Mouse (Mus musculus): ENCODE data around the gene Cpb2. TPM values are rescaled to one million over a fixed set of nuclear protein-coding genes. Genes with fewer than 3 reads are reported as not detected.

Cpb2 gene
- polyA plus RNA-seq, 1 experiment from 2014 or later, result 10.3 TPM

GRCm38 (mm10) chr14:75222386-75222785, 19.7 kb upstream of the Cpb2 start:
- Histone ChIP-seq H3K36me3 (no peaks in the 10 kb centered on the region), H3K9ac (no peak overlapping the region), H3K4me3 (replicated peaks) (no peak overlapping the region), H3K27me3 (replicated peaks) (no peaks in the 10 kb centered on the region), H3K9me3 (no peaks in the 10 kb centered on the region), H3K27ac (no peak overlapping the region), H3K4me2 (no peak overlapping the region), H3K4me1 (no peaks in the 10 kb centered on the region)
- 65% methylated on average over 6 of the region's 6 CpGs for WGBS
- ATAC-seq (ENCODE audit: insufficient read depth, low FRiP score, low read depth), result no peak

- H3K9me3 ChIP-seq, result no peaks in the 10 kb centered on the region
- WGBS, result 73% methylated on average over 6 of the region's 6 CpGs
- ATAC-seq (ENCODE audit: insufficient read depth, low FRiP score, low read depth), result no peak
- no peaks in the 10 kb centered on the region for H3K4me1 ChIP-seq
- no peak overlapping the region for H3K27ac ChIP-seq
- no peaks in the 10 kb centered on the region for H3K36me3 ChIP-seq
- H3K9ac ChIP-seq, result no peak overlapping the region
- no peaks in the 10 kb centered on the region for H3K27me3 ChIP-seq (replicated peaks)
- H3K4me2 ChIP-seq, result no peak overlapping the region
- H3K4me3 ChIP-seq (replicated peaks), result no peak overlapping the region
Measured at GRCm38 (mm10) chr14:75227453-75228084, 14.5 kb upstream of the Cpb2 start.

- ATAC-seq (ENCODE audit: insufficient read depth, low FRiP score, low read depth), result no peak
- Histone ChIP-seq H3K27ac (no peak overlapping the region), H3K9me3 (no peaks in the 10 kb centered on the region), H3K4me1 (no peaks in the 10 kb centered on the region), H3K4me3 (replicated peaks) (no peak overlapping the region), H3K36me3 (no peaks in the 10 kb centered on the region), H3K4me2 (no peak overlapping the region), H3K27me3 (replicated peaks) (no peaks in the 10 kb centered on the region), H3K9ac (no peak overlapping the region)
- WGBS, result 52% methylated on average over 2 of the region's 2 CpGs
Measured at GRCm38 (mm10) chr14:75229834-75230233, 12.3 kb upstream of the Cpb2 start.

GRCm38 (mm10) chr14:75233070-75233469, 9.0 kb upstream of the Cpb2 start:
- Histone ChIP-seq H3K36me3 (no peaks in the 10 kb centered on the region), H3K4me2 (no peak overlapping the region), H3K4me3 (replicated peaks) (no peak overlapping the region), H3K27me3 (replicated peaks) (no peaks in the 10 kb centered on the region), H3K9me3 (no peaks in the 10 kb centered on the region), H3K9ac (no peak overlapping the region), H3K4me1 (no peaks in the 10 kb centered on the region), H3K27ac (no peak overlapping the region)
- WGBS, result 82% methylated on average over 5 of the region's 5 CpGs
- no peak for ATAC-seq (ENCODE audit: insufficient read depth, low FRiP score, low read depth)

- Histone ChIP-seq H3K9me3 (no peaks in the 10 kb centered on the region), H3K27ac (no peak overlapping the region), H3K9ac (no peak overlapping the region), H3K4me2 (no peak overlapping the region), H3K4me1 (no peaks in the 10 kb centered on the region), H3K36me3 (no peaks in the 10 kb centered on the region), H3K27me3 (replicated peaks) (no peaks in the 10 kb centered on the region), H3K4me3 (replicated peaks) (no peak overlapping the region)
- ATAC-seq (ENCODE audit: insufficient read depth, low FRiP score, low read depth), result no peak
- whole genome bisulfite sequencing, result 87% methylated on average over 8 of the region's 8 CpGs
Measured at GRCm38 (mm10) chr14:75235552-75235951, 6.5 kb upstream of the Cpb2 start.

DNA sequence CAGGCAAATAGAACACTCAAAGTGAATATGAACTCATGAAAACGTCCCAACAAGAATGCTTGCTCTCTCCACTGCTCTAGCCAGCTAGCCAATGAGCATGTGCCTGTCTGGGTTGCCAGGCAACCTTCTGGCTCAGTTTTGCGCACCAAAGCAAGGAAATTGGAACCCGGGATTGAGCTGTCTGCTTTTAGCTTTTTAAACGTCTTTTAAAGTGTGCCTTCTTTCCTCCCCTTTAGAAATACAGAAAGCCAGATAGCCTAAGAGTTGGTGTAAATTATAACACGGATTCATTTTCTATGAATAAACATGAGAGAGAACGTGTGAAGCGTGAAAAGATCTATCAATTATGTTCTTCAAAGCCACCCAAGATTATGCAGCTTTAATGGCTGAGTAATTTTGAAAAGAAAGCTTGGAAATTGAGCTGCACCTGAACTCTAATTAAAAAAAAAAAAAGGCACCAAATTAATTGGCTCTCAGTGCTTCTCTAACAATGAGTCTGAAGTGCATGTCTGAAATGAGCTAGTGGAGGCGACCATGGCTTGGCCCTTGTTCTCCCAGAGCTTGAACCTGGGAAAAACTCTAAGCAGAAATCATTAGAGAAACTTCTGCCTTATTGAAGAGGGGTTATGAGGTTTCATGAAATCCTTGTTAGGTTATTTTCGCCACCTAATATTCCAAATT, 6.0 kb upstream of the Cpb2 start:
- Histone ChIP-seq H3K4me3 (replicated peaks) (no peak overlapping the region), H3K4me1 (no peaks in the 10 kb centered on the region), H3K27me3 (replicated peaks) (no peaks in the 10 kb centered on the region), H3K27ac (no peak overlapping the region), H3K36me3 (no peaks in the 10 kb centered on the region), H3K9ac (no peak overlapping the region), H3K4me2 (no peak overlapping the region), H3K9me3 (no peaks in the 10 kb centered on the region)
- 60% methylated on average over 9 of the region's 9 CpGs for WGBS
- no peak for ATAC-seq (ENCODE audit: insufficient read depth, low FRiP score, low read depth)

DNA sequence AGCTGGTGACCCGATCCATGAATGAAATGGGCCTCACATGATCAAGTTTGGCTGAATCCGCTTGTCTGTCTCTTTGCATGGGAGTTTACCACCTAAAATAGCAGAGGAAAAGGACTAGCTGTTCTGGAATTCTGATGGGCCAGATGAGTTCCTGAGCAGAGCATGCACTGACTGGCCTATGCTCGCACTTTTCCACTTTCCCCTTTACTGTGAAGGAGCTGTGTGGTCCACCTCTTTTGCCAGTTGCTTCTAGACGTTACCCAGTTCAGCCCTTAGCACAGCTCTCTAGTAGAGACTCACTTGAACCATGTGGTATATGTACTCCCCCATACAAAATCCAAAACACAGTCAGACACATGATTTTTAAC, 5.5 kb upstream of the Cpb2 start:
- Histone ChIP-seq H3K27me3 (replicated peaks) (no peaks in the 10 kb centered on the region), H3K4me3 (replicated peaks) (no peak overlapping the region)

GRCm38 (mm10) chr14:75237096-75237495, 5.0 kb upstream of the Cpb2 start:
- H3K27ac ChIP-seq, result no peak overlapping the region
- H3K9me3 ChIP-seq, result no peaks in the 10 kb centered on the region
- 84% methylated on average over 8 of the region's 8 CpGs for WGBS
- no peaks in the 10 kb centered on the region for H3K4me1 ChIP-seq
- no peak overlapping the region for H3K4me3 ChIP-seq (replicated peaks)
- H3K9ac ChIP-seq, result no peak overlapping the region
- H3K4me2 ChIP-seq, result no peak overlapping the region
- H3K27me3 ChIP-seq (replicated peaks), result no peaks in the 10 kb centered on the region
- no peak for ATAC-seq (ENCODE audit: insufficient read depth, low FRiP score, low read depth)
- no peaks in the 10 kb centered on the region for H3K36me3 ChIP-seq

More for the DNA sequence above, 5.5 kb upstream of the Cpb2 start:
- Histone ChIP-seq H3K4me2 (no peak overlapping the region), H3K9me3 (no peaks in the 10 kb centered on the region), H3K9ac (no peak overlapping the region), H3K27ac (no peak overlapping the region), H3K36me3 (no peaks in the 10 kb centered on the region), H3K4me1 (no peaks in the 10 kb centered on the region)
- WGBS, result 83% methylated on average over 4 of the region's 4 CpGs
- ATAC-seq (ENCODE audit: insufficient read depth, low FRiP score, low read depth), result no peak

- Histone ChIP-seq H3K4me3 (replicated peaks) (no peak overlapping the region), H3K4me2 (no peak overlapping the region), H3K27ac (no peak overlapping the region), H3K9ac (no peak overlapping the region), H3K9me3 (no peaks in the 10 kb centered on the region), H3K27me3 (replicated peaks) (no peaks in the 10 kb centered on the region), H3K36me3 (no peaks in the 10 kb centered on the region), H3K4me1 (no peaks in the 10 kb centered on the region)
- ATAC-seq (ENCODE audit: insufficient read depth, low FRiP score, low read depth), result no peak
- 77% methylated on average over 6 of the region's 6 CpGs for WGBS
Measured at GRCm38 (mm10) chr14:75238054-75238692, 3.9 kb upstream of the Cpb2 start.

DNA sequence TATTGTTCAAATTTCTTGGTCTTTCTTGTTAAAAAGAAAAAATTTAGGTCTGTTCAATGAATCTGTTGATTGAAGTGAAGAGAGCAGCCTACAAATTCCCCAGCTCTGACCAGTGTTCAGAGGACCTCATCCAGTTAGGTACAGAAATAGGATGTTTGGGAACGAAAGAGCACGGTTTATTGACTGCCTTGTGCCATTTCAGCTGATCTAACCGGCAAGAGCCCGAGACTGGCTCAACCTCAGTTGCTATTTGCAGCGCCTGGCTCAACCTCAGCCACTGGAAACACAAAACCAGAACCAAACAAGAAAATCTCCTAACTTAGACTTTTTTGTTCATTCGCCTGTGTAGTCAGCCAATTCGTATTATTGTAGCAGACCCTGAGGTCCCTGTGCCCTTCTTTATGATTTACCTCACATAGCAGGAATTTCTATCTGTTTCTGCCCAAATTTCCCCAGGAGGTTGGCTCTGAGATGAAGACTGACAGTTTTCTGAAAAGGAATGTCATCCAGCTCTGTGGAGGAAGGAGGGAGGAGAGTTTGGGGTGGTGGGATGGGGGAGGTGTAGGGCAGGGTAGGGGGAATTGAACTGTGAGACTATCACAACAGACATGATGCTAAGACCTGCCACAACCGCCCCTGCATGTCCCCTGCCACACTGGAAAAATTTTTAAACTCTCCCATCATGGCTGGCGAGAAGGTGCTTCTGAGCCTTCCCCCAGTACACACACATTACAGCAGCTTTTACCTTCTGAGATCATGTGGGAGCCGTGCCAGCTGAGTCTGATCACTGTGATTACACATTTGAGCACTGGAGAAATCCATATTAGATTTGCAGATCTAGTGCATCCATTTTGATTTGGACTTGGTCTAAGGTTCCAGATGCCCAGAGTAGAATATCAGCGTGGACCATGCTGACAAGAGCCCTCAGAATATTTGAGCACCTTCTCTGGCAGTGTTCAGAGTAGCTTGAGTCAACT, 4.2 kb downstream of the Cpb2 start:
- no peak for ATAC-seq (ENCODE audit: insufficient read depth, low FRiP score, low read depth)
- H3K4me2 ChIP-seq, result no peak overlapping the region
- WGBS, result 79% methylated on average over 11 of the region's 11 CpGs
- H3K9ac ChIP-seq, result no peak overlapping the region
- H3K27me3 ChIP-seq (replicated peaks), result no peaks in the 10 kb centered on the region
- no peak overlapping the region for H3K4me3 ChIP-seq (replicated peaks)
- H3K27ac ChIP-seq, result no peak overlapping the region
- no peaks in the 10 kb centered on the region for H3K36me3 ChIP-seq
- no peaks in the 10 kb centered on the region for H3K4me1 ChIP-seq
- no peaks in the 10 kb centered on the region for H3K9me3 ChIP-seq

GRCm38 (mm10) chr14:75250432-75250831, 8.3 kb downstream of the Cpb2 start:
- Histone ChIP-seq H3K9ac (no peak overlapping the region), H3K4me2 (no peak overlapping the region), H3K27ac (no peak overlapping the region), H3K4me1 (no peaks in the 10 kb centered on the region), H3K4me3 (replicated peaks) (no peak overlapping the region), H3K9me3 (no peaks in the 10 kb centered on the region), H3K27me3 (replicated peaks) (no peaks in the 10 kb centered on the region), H3K36me3 (no peaks in the 10 kb centered on the region)
- WGBS, result 63% methylated on average over 3 of the region's 3 CpGs
- ATAC-seq (ENCODE audit: insufficient read depth, low FRiP score, low read depth), result no peak
